Mouse (Mus musculus) stomach, postnatal 0 days (tissue): ENCODE measurements around the gene Amigo2.

Experiments used
- CTCF ChIP-seq: IDR thresholded peaks from 2 replicates; pipeline ENCODE4 v1.5.1; 2016; ENCODE audit warnings: antibody characterized with exemption, low read depth, mild to moderate bottlenecking, moderate library complexity
- EP300 ChIP-seq: optimal IDR thresholded peaks from 2 replicates; pipeline ENCODE3; 2016; ENCODE audit warnings: antibody characterized with exemption

DNA sequence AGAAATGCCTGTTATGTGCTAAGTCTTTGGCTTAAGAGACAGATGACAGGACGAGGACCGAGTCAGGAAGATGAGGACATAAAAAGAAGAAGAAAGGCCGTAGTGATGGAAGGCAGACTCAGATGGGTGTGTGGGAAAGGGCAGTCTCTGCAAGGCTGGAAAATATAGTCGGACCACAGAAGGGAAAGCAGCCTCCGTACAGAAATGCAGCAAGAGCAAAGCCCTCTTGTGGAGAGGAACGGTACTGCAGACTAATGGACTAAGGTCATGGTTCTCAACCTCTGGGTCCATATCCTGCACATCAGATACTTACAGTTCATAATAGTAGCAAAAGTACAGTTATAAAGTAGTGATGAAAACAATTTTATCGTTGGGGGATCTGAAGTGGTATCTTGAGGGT, 11.9 kb downstream of the Amigo2 start:
- TF ChIP-seq CTCF = peak; percentile 93
- TF ChIP-seq EP300 = no peak
